Mouse (Mus musculus) brain, embryonic 14.5 days (tissue): Measurements from ENCODE around the gene Cyp11a1. TPM values are rescaled to one million over a fixed set of nuclear protein-coding genes. Genes with fewer than 3 reads are reported as not detected.

Source experiments
- DNase-seq: peaks from one replicate; pipeline ENCODE4 v3.0.0-alpha.2; 2011; ENCODE audit warnings: low read depth
- CTCF ChIP-seq: fragments of 200-500 bp; IDR thresholded peaks from 2 replicates; pipeline ENCODE4 v1.5.1; 2012; ENCODE audit warnings: inconsistent platforms, mild to moderate bottlenecking, moderate library complexity, borderline replicate concordance; ENCODE audit not compliant: insufficient read depth, insufficient read length; ENCODE audit errors: extremely low read depth
- POLR2A ChIP-seq: fragments of 200-500 bp; IDR thresholded peaks from 2 replicates; pipeline ENCODE4 v1.6.1; 2012; ENCODE audit warnings: mild to moderate bottlenecking, inconsistent platforms, borderline replicate concordance; ENCODE audit not compliant: poor library complexity, insufficient read depth, insufficient read length, severe bottlenecking; ENCODE audit errors: extremely low read depth
- polyA plus RNA-seq: library from polyadenylated mRNA; depleted of rRNA; stranded (reverse); fragments of >200 nt; gene quantifications from 2 replicates; pipeline ENCODE4 v1.2.3, GENCODE M21; 2012

Cyp11a1 gene
- polyA plus RNA-seq, 1 experiment, result 0.66 TPM

DNA sequence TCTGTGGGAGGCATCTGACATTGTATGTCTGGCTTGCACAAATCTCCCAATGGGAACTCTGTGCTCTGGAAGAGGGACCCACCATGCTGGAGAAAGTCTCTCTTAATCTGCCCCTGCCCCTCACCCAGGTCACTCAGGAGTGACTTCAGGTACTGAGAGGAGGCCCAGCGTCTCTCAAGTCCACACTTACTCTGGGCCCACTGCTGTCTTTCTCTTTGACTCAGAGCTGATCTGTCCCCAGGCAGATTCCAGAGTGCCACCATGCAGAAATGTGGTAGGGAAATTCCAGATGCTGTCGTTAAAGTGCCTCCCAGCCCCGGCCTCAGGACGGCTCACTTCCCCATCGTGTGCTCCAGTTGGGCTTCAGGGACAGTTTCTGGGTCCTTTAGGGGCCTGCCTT is 32.0 kb upstream of the Cyp11a1 start:
- TF ChIP-seq POLR2A, result no peak
- TF ChIP-seq CTCF, result no peak
- DNase-seq, result no peak

DNA sequence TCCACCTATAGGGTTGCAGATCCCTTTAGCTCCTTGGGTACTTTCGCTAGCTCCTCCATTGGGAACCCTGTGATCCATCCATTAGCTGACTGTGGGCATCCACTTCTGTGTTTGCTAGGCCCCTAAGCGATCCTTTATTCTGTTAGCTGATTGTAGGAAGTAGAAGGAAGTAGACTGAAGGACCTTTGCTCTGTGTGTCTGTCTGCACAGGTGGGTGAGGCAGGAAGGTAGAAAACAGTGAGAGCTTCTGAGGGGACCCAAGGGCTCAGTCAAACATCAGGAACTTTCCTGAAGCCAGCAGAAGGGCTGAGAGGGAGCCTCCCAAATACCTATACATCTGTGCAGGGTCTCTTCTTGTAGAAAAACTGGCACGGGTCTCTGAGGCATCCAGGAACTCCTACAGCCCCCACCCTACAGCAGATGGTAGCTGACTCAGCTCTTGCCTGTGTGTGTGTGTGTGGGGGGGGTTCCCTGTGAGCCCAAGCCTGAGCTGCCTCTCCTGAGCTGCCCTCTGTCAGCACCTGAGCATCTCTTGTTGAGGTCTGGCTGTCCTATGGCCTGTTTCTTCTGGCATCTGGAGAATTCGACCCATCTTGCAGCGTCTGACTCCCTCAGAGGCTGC is 30.9 kb upstream of the Cyp11a1 start:
- TF ChIP-seq CTCF, result no peak
- no peak for TF ChIP-seq POLR2A
- no peak for DNase-seq

DNA sequence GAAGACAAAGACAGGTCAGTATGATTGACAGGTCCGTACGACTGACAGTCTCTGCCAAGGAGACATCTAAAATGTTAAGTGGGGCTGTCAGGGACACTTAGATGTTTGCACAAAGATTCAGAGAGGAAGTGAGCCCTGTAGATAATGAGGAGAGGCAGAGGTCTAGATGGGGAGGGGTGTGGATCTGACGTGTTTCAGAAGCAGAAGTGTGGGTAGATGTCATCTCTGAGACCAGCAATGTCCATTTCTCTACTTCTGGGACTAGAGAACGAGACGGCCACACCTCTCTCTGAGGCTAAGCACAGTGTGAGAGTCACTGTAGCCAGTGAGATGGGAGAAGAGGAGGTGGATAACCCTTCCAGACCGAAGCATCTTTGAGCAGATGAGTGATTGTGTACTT is 28.2 kb upstream of the Cyp11a1 start:
- TF ChIP-seq CTCF (no peak), POLR2A (no peak)
- no peak for DNase-seq

DNA sequence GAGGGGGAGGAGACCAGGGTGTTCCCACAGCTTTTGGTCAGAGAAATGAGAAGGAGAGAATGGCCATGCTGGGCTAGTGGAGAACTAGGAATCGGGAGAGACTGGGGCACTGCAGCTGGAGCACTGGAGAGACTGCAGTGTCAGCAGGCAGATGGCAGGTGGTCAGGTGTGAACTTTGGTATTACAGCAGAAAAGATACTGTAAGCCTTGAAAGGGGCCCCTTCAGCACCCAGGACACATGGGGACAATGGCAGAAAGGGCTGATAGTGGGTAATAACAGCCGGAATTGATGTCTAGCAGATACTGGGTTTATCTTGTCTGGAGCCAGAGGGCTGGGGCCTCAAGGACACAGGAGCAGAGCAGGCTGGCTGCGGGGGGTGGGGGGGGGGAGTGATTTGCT is 27.4 kb upstream of the Cyp11a1 start:
- no peak for TF ChIP-seq POLR2A
- TF ChIP-seq CTCF, result no peak
- no peak for DNase-seq

DNA sequence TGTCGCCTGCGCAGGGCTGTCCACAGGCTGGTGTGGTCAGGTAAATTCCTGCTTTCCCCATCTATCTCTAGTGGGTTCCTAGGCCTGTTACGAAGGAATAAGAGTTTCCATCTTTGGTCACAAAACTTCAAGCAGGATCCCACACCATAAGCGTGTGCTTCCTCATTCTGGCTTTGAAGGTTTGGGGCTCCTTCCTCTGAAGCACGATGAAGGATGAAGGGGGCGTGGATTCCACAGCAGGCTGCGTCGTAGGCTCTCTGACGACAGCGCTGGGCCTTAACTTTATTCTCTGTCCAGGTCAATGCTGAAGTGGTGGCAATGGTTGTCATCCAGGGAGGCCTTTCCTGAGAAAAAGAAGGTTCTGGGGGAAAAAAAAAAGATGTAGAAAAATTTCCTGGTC is 25.6 kb upstream of the Cyp11a1 start:
- DNase-seq, result no peak
- TF ChIP-seq POLR2A, result no peak
- TF ChIP-seq CTCF, result no peak

DNA sequence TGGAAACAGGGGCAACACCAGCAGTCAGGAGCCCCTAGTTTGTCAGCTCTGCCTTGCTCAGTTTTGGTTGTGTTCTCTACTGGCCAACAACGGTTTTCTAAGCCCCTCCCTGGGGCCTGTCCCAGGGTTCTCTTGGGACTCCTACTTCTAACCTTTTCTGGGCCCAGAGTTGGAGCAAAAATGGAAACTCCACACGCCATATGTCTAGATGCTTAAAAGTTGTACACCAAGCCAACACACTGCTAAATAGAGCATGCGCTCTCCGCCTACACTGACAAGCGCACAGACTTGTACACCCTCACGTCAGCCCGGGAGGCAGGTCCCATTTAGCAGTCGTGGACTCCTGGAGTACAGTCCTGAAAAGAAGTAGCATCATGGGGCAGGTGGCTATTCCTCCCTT is 20.9 kb upstream of the Cyp11a1 start:
- no peak for DNase-seq
- TF ChIP-seq POLR2A (no peak), CTCF (no peak)

DNA sequence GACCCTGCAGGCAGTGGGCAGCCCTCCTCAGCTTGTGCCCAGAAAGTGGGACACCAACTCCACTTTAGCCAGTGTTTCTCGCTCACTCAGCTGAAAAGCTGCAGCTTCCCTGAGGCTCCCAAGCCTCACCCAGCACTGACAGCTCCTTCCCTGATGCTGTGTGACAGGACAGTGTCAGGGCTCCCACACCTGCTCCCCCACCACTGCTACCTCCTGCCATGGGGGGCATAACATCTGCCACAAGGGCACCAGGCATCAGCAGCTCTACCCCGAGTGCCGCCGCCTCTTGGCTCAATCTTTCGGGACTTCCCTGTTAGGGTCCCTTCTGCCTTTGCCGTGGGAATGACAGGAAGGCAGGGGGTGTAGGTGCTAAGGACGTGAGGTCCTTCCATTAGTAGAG is 19.9 kb upstream of the Cyp11a1 start:
- DNase-seq, result no peak
- TF ChIP-seq POLR2A, result no peak
- TF ChIP-seq CTCF, result no peak

DNA sequence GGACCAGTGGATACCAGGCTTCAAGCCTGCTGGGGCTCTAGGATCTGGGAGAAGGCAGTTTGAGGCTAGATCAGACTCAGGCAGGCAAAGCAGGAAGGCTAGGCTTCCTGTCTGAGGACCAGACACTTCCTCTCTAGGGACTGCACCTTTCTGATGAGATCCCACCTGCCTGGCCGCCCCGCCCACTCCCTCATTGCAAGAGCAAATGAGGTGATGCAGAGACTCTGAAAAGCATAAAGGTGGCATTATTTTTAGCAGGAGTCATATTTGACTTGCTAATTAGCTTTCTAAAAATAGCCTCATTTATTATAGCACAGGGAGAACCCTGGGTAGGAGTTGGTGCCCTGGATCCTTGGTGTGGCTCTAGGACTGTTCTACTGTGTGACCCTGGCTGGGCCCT is 18.1 kb upstream of the Cyp11a1 start:
- TF ChIP-seq POLR2A (no peak), CTCF (no peak)
- no peak for DNase-seq

DNA sequence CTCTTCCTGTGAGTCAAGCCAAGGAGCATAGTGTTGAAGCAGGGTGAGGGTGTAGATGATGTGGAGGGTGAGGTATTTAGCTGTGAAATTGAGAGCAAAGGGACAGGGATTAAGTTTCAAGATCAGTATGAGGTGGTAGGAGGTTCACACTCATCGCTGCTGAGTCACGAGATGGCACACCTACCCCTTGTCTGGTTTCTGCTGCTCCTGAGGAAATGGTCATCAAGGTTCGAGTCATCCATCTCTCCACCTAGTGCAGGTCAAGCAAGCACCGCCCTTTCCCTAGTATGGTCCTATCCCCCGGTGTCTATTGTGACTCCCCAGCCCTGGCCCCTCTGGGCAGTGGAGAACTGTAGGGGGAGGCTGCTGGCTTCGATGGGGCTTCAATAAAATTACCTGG is 16.9 kb upstream of the Cyp11a1 start:
- DNase-seq, result no peak
- TF ChIP-seq POLR2A (no peak), CTCF (no peak)

DNA sequence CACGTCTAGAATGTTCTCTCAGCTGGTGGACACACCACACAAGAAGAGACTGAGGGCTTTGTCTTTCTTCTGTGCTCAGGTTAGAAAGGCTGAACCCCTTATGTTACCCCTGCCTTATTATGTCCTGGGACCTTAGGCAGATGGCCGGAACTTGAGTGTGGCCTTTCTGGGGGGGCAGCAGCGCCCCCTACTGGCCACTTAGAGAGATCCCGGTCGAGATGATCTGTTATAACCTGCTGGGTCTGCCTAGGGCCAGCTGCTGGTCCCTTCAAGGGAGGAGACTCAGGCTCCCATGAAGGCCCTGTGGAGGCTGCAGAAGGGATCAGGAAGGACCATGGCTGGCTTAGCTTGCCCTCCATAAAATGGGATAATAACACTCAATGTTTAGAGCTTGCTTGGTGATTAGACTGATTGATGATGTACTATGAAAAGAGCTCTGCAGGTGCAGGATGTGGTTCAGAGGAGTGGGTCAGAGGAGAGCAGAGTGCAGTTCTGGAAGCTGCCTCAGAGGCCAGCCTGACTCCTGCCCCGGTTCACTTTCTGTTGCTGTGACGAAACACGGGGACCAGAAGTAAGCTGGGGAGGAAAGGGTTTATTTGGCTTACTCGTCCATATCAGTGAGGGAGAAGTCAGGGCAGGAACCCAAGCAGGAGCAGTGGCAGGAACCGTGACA is 15.6 kb upstream of the Cyp11a1 start:
- TF ChIP-seq POLR2A, result no peak
- peak; percentile 74 for TF ChIP-seq CTCF
- peak; percentile 54 for DNase-seq

DNA sequence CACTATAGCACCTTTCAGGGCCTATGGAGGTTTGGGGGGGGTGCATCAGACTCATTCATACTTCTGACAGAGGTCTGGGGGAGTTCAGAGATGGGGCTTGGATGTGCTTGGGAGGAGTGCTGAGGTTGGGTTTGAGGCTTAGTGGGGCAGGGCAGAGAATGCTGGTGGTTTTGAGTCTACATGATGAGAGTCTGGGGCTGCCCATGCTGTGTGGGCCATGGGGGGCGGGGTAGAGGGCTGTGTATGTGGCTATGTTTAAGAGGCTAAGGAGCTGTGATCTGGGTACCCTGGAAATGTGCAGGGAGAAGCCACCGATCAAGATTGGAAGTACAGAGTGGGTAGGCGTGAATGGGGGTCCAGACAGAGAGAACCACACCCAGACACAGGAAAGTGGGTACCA is 14.2 kb upstream of the Cyp11a1 start:
- no peak for TF ChIP-seq CTCF
- no peak for TF ChIP-seq POLR2A
- DNase-seq, result no peak

DNA sequence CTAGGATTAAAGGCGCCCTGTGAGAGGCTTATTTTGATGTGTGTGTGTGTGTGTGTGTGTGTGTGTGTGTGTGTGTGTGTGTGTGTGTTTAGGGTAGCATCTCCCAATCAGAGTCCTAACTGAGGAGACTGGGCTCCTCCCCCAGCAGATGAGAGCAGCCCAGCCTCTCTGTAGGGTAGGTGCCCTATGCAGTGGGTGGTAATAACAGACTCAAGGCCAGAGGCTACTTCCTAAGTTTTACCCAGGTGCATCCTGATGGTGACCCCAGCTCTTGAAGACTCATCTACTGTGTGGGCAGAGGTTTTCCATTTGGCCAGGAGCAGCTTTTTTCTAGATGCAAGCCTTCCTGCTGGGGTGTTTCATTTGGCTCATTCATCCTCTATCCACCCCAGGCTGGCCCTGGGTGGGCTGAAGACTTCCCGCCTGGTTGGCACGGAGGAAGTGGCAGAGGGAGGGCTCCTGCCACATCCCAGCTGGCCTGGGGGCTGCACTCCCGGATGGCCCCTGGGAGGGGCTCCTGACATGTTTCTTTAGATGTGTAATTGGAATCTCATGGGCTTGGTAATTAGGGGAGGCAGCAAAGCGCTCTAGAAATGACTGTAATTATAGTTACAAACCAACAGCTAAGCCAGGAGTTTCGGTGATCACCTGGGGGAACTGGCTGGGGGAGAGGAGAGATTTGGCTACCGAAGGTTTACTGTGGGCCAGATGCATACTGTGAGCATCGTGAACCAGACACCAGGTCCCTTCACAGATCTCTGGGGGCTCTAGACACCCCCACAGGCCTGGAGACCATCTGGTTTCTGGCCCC is 13.2 kb upstream of the Cyp11a1 start:
- no peak for TF ChIP-seq POLR2A
- DNase-seq, result peak; percentile 78

DNA sequence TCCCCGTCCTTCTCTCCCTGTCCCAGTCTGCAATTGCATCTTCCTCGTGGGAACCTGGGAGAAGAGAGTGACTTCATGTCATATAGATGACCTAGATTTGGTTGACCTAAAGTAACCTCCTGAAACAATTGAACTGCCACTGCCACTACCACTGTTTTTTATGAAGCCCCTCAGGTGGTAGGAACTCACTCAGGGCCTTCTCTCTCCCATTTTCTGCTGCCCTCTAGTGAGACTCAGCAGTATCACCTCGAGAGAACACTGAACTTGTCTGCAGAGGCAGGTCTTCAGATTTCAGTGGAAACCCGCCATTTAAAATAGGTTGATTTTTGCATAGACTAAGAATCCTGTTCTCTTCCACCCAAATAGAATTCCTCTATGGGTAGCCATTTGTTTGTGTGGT is 10.9 kb upstream of the Cyp11a1 start:
- TF ChIP-seq CTCF (peak; percentile 70; the same call in 1 of the 2 replicates), POLR2A (no peak)

More for the DNA sequence above, 10.9 kb upstream of the Cyp11a1 start:
- DNase-seq, result peak; percentile 74
